Mouse (Mus musculus): ENCODE data around the gene Cyp2c23.

Cyp2c23 gene

GRCm38 (mm10) chr19:44024921-44025585 is 4.0 kb downstream of the Cyp2c23 start:
- DNase-seq (ENCODE audit: inconsistent age in 2 of 2, low spot score in 1 of 2), result peak; percentile 58 to 85

- no peak for DNase-seq (ENCODE audit: inconsistent age in 2 of 2, low spot score in 1 of 2)
These were observed 5.9 kb downstream of the Cyp2c23 start for GRCm38 (mm10) chr19:44023066-44023465.

- peak; percentile 77 to 93 for DNase-seq (ENCODE audit: inconsistent age in 2 of 2, low spot score in 1 of 2)
These were observed 7.5 kb downstream of the Cyp2c23 start for GRCm38 (mm10) chr19:44021502-44021901.

- no peak for DNase-seq (ENCODE audit: inconsistent age in 2 of 2, low spot score in 1 of 2)
These were observed 9.3 kb downstream of the Cyp2c23 start for GRCm38 (mm10) chr19:44019739-44020138.

DNA sequence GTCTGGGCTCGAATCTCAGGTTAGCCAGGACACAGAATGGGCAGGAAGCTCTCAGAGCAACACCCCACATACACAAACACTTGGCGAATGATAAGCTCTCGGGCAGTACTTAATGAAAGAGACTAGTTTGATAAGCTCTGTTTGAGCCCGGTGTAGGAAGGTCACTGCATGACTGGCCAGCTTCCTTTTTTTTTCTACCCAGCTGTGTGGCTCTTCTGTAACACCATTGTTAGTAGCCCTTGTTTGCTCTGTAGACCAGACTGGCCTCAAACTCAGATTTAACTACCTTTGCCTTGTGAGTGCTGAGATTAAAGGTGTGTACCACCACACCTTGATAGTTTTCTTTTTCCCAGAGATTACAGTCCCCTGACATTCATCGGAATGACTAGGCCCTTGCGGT is 15.1 kb downstream of the Cyp2c23 start:
- DNase-seq (ENCODE audit: inconsistent age in 2 of 2, low spot score in 1 of 2), result no peak

DNA sequence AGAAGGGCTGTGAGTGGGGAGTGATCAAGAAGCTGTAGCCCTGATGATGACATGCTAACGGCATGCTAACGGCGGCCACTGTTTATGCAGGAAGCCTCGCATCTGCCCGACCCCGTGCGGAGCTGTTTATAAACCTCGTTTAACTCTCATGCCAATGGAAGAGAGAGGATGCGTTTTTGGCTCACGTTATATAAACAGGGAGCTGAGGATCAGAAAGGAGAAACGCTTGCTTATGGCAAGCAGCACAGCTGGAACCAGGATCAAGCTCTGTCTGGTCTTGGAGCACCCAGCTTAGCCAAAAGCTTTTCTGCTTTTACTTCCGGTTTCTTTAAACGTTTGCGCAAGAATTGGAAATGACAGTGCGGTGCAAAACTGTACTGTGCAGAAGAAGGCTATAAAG is 20.2 kb downstream of the Cyp2c23 start:
- DNase-seq (ENCODE audit: inconsistent age in 2 of 2, low spot score in 1 of 2), result no peak

- DNase-seq (ENCODE audit: inconsistent age in 2 of 2, low spot score in 1 of 2), result no peak
These were observed 21.8 kb downstream of the Cyp2c23 start for GRCm38 (mm10) chr19:44007186-44007585.

DNA sequence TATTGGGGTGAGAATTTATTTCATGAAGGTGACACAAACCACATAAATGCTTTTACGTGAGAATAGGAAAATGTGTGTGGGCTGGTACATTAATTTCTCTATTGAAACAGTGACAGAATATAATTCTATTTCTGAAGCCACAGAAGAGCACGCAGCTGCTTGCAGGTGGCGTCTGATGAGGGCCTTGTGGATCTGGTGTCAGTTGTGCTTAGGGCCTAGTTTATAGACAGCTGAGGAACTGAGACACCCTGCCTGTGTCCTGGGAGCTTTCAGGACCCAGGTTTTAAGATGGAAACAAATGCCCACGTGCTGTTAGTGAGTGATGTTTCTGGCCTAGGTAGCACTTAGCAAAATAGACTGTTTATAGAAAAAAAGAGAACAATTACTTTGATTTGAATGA is 24.0 kb downstream of the Cyp2c23 start:
- DNase-seq (ENCODE audit: inconsistent age in 2 of 2, low spot score in 1 of 2), result no peak

GRCm38 (mm10) chr19:44004261-44004660 is 24.7 kb downstream of the Cyp2c23 start:
- DNase-seq (ENCODE audit: inconsistent age in 2 of 2, low spot score in 1 of 2), result no peak

DNA sequence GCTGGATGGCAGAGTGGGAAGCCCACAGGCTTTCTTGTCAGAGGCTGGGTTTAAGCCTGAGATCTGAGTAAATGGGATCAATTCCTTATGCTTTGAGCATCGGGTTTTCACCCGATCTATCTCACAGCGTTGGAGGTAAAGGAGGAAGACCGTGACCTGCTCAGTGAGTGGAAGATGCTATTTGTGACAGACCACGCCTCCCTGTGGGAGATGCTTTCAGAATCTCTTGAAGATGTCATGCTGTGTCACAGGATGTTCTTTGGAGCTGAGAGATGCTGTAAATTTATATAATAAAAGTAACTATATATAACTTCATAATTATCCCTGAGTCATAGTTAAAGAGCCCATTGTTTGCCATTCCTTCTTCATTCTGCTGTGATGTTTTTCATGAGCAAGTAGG is 28.3 kb downstream of the Cyp2c23 start:
- DNase-seq (ENCODE audit: inconsistent age in 2 of 2, low spot score in 1 of 2), result no peak

GRCm38 (mm10) chr19:44000061-44000460 is 28.9 kb downstream of the Cyp2c23 start:
- no peak for DNase-seq (ENCODE audit: inconsistent age in 2 of 2, low spot score in 1 of 2)

DNA sequence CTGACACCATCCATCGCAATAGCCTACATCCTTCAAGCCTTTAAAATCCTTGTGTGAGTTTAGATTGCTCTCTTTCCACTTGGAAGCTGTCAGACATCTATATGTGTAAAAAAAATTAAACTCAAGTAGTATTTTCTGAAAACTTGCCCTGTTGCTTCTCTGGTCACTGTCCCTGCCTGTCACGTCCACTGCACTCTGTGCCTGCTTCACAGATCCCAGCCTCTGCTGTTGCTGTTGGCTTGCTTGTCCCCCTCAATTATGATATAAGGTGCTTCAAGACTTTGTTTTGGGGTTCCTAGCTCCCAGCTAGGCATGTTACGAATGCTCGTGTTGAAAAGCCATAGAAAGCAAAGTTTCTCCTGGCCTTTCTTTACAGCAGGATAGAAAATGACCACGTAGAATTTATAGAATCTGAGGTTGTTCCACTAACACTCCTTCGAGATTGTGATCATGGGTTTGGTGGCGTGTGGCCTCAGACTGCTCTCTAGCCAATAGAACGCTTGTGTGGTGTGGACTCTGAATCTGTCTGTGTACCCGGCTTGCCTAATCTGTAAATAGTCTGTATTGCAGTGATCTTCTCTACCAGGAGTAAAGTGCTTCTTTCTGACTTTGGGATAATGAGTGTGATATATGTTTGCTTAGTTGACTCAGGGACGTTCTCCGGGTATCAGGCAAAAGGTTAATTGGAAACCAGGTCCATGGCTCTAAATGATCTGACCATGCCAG is 30.0 kb downstream of the Cyp2c23 start:
- no peak for DNase-seq (ENCODE audit: inconsistent age in 2 of 2, low spot score in 1 of 2)

- no peak for DNase-seq (ENCODE audit: inconsistent age in 2 of 2, low spot score in 1 of 2)
These were observed 30.9 kb downstream of the Cyp2c23 start for GRCm38 (mm10) chr19:43998101-43998500.

GRCm38 (mm10) chr19:43995427-43995826 is 33.6 kb downstream of the Cyp2c23 start:
- DNase-seq (ENCODE audit: inconsistent age in 2 of 2, low spot score in 1 of 2), result no peak

- peak; percentile 13 to 41 for DNase-seq (ENCODE audit: inconsistent age in 2 of 2, low spot score in 1 of 2)
These were observed 36.5 kb downstream of the Cyp2c23 start for GRCm38 (mm10) chr19:43992464-43992863.

- no peak for DNase-seq (ENCODE audit: inconsistent age in 2 of 2, low spot score in 1 of 2)
These were observed 38.6 kb downstream of the Cyp2c23 start for GRCm38 (mm10) chr19:43990362-43990761.

- peak in 1 of 2 experiments; percentile 11 for DNase-seq (ENCODE audit: inconsistent age in 2 of 2, low spot score in 1 of 2)
These were observed 42.8 kb downstream of the Cyp2c23 start, which contains the start of gene Cpn1 for GRCm38 (mm10) chr19:43986069-43986794. Gene Cpn1 (minus strand): TSS chr19:43986556.

DNA sequence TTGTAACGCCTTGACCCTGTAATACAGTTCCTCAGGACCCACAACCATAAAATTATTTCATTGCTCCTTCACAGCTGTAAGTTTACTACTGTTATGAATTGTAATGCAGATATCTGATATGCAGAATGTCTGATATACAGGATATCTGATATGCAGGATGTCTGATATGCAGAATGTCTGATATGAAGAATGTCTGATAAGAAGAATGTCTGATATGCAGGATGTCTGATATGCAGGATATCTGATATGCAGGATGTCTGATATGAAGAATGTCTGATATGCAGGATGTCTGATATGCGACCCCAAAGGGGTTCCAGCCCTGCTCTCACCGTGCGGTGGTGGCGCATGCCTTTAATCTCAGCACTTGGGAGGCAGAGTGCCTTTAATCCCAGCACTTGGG is 47.0 kb downstream of the Cyp2c23 start:
- DNase-seq (ENCODE audit: inconsistent age in 2 of 2, low spot score in 1 of 2), result no peak

DNA sequence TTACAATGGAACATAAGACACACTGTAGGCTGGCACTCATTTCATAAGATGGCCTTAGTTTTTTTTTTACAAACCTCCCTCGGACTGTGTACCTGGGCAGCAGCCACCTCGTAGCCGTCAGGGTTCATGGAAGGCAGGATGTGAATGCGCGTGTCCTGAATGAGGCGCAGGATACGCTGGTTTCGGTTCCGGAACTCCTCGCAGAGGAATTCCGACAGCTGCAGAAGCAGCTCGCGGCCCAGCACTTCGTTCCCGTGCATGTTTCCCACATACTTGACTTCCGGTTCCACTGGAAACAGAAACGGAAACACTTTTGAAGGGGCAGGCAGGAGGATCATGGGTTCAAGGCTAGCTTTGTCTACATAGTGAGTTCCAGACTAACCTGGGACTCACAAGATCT is 48.3 kb downstream of the Cyp2c23 start:
- no peak for DNase-seq (ENCODE audit: inconsistent age in 2 of 2, low spot score in 1 of 2)

DNA sequence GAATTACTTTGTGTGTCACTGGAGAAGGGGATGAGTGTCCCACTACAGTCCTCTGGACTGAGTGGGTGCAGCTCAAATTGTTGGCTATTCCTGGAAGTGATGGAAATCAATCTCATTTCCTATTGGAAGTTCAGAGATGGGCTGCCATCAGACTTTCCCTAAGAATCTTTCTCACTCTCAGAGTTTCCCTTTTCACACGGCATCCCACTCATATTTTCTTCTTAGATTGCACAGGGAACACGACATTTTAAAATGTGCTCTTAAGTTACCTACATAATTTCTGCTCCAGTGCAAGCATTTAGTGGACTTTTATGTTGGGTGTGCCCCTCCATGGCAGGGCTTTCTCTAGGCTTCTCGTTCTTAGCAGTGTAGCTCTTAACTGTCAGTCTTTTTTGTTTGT is 51.2 kb downstream of the Cyp2c23 start:
- DNase-seq (ENCODE audit: inconsistent age in 2 of 2, low spot score in 1 of 2), result no peak

DNA sequence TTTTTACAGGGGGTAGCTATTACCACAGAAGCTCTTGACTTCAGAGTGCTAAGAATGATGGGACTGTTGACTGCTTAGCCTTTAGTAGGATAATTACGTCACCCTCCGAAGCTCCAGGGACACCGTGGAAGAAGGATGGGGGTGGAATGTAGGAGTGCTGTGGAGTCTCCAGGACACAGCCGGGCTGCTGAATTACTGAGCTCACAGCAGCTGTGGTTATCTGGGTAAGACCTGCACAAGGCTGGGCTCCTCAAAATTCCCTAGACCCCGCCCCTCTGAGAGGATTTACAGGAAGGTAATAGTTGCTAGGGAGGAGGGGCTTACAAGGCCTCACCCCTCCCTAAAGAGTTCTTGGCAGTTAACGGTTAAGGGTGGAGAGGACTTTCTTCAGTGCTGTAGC is 52.3 kb downstream of the Cyp2c23 start:
- no peak for DNase-seq (ENCODE audit: inconsistent age in 2 of 2, low spot score in 1 of 2)

DNA sequence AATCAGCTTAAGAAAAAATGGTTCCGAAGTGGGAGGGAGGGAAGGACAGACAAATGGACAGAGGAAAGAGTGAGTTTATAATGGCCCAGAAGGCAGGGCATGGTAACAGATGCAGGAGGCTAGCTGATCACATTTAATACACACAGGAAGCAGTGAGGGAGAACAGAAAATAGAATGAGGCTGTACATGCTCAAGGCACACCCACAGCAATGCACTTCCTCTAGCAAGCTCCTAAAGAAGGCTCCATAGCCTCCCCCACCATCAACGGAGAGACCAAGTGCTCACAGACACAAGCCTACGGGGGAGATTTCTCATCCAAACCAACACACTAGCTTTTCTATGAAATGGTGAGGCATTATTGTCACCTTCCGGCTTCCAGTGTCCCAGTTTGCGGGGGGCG is 54.8 kb downstream of the Cyp2c23 start:
- no peak for DNase-seq (ENCODE audit: inconsistent age in 2 of 2, low spot score in 1 of 2)
